Mouse (Mus musculus): ENCODE results near the gene Abhd17c. TPM values are rescaled to one million over a fixed set of nuclear protein-coding genes. Genes with fewer than 3 reads are reported as not detected.

Abhd17c gene
- polyA plus RNA-seq, 1 experiment from 2014 or later = 12.3 TPM

DNA sequence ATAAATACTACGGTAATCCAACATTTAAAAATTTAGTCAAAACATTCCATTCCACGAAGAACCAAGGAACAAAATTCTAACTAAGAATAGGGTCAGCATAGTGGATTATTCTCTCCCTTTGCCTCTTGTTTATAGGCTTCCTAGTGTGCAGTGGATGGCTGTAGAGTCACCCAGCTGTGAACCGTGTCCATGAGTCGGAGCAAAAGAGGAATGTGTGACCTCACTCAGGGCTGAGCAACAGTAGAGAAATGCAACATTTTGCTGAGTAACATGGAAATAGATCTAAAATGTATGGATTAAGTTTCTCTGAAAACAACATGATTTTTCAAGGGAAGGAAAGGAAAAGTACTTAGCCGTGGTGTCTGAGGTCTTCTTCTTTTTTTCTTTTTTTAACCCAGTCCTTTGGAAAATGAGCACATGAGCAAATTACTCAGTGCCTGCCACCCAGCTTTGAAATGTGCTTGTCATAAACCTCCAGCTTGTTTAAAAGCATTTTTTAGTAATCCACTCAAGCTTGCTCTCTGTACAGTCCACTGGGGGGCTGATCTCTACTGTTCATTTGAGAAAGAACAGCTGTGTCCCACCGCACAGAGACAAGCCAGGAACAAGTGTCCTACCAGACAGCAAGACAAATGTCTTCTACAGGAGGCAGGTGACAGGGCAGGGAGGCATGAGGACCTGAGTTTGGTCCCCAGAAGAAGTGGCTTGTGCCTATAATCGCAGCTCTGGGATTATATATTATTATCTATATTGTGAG lies 74.3 kb downstream of the Abhd17c start:
- DNase-seq (ENCODE audit: extremely low spot score, low spot score) = no peak
- H3K9me3 ChIP-seq = no peaks in the 10 kb centered on the region
- H3K27ac ChIP-seq = no peak overlapping the region
- peaks cover 6% of the 10 kb centered on the region; the same call in 1 of the 2 replicates for H3K4me1 ChIP-seq
- H3K27me3 ChIP-seq (ENCODE audit: poor library complexity, severe bottlenecking) = no peaks in the 10 kb centered on the region
- H3K4me3 ChIP-seq = no peak overlapping the region
- 84% methylated on average over 7 of the region's 7 CpGs for WGBS
- no peaks in the 10 kb centered on the region for H3K36me3 ChIP-seq (replicated peaks)

DNA sequence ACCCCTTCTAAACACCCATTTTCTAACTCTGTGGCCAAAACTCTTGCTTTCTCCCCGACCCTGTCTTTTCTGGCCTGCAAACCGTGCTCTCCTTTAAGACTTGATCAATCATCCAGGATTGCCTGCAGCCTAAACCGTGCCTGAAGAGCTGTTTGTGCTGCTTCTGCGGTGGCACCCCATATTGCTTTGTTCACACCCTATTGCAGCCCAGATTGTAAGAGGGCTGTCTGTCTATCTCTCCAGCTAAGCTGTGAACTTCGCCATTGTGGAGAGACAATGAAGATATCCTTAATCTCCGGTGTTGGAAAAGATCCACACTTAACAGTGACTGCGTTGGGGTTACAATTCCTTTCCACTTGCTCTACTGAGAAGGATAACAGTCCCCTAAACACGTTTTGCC lies 77.4 kb downstream of the Abhd17c start:
- H3K4me3 ChIP-seq = no peak overlapping the region
- WGBS = 76% methylated on average over 8 of the region's 8 CpGs
- no peaks in the 10 kb centered on the region for H3K9me3 ChIP-seq
- H3K36me3 ChIP-seq (replicated peaks) = no peaks in the 10 kb centered on the region
- DNase-seq (ENCODE audit: extremely low spot score, low spot score) = no peak
- peaks cover 2% of the 10 kb centered on the region; the same call in 1 of the 2 replicates for H3K4me1 ChIP-seq
- H3K27me3 ChIP-seq (ENCODE audit: poor library complexity, severe bottlenecking) = no peaks in the 10 kb centered on the region
- no peak overlapping the region for H3K27ac ChIP-seq

DNA sequence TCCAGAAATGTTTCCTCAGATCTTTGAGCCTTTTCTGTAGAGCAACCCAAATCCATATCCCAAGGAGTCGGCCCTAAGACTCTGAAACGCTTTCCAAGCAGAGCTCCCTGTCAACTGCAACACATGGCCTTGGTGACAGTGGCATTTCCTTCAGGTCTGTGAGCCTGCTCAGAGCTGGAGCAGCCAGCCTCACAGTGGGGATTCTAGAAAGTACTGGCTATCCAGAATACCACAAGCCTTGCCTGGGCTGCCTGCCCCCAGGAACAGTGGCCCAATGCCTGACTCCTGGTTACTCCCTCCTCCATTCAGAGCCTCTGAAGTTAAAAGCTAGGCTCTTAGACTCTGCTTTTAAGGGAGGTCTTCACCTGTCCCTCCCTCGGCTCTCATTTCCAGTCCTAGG lies 77.8 kb downstream of the Abhd17c start:
- no peaks in the 10 kb centered on the region for H3K27me3 ChIP-seq (ENCODE audit: poor library complexity, severe bottlenecking)
- H3K4me1 ChIP-seq = no peaks in the 10 kb centered on the region
- no peaks in the 10 kb centered on the region for H3K36me3 ChIP-seq (replicated peaks)
- WGBS = 94% methylated on average over 3 of the region's 3 CpGs
- H3K9me3 ChIP-seq = no peaks in the 10 kb centered on the region
- no peak overlapping the region for H3K27ac ChIP-seq
- no peak for DNase-seq (ENCODE audit: extremely low spot score, low spot score)
- H3K4me3 ChIP-seq = no peak overlapping the region

DNA sequence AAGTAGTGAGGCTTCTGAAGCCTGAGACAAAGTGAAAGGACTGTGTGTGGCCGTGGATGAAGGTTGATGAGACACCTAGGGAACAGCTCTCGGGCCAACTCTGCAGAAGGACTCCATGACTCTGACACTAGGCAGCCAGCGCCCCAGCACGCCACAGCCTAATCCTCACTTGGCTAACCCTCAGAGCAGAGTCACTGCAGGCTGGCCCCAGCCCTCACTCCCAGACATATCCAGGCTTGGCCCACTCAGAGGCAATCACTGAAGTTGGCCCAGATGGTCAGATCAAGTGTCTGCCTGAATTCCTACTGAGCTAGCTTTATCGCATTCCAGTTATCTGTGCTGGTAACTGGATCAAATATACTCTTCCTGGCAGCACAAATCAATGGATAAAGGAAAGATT lies 82.8 kb downstream of the Abhd17c start:
- no peak overlapping the region for H3K27ac ChIP-seq
- no peak overlapping the region for H3K4me3 ChIP-seq
- H3K27me3 ChIP-seq (ENCODE audit: poor library complexity, severe bottlenecking) = no peaks in the 10 kb centered on the region
- 88% methylated on average over 5 of the region's 5 CpGs for WGBS
- no peaks in the 10 kb centered on the region for H3K4me1 ChIP-seq
- H3K9me3 ChIP-seq = no peaks in the 10 kb centered on the region
- H3K36me3 ChIP-seq (replicated peaks) = no peaks in the 10 kb centered on the region
- DNase-seq (ENCODE audit: extremely low spot score, low spot score) = no peak

DNA sequence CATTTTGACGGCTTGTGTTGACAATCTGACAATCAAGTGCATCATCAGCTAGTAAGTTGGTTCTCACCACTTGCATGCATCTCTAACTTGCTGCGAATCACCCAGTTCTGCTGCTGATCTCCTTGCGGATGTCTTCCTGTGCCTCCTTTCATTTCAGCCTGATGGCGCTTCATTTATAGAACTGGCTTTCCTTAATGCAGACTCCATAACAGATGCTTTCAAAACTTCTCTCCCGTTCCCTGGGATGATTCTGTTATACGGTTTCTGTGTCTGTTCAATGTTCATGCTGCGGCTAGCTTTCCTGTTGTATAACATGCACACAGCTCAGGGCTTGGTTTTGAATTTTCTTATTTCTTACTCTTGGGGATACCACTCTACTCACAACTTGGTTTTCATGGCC lies 91.9 kb downstream of the Abhd17c start:
- no peaks in the 10 kb centered on the region for H3K4me1 ChIP-seq
- WGBS = 93% methylated on average over 7 of the region's 7 CpGs
- no peaks in the 10 kb centered on the region for H3K27me3 ChIP-seq (ENCODE audit: poor library complexity, severe bottlenecking)
- no peaks in the 10 kb centered on the region for H3K9me3 ChIP-seq
- H3K27ac ChIP-seq = no peak overlapping the region
- H3K4me3 ChIP-seq = no peak overlapping the region
- no peaks in the 10 kb centered on the region for H3K36me3 ChIP-seq (replicated peaks)
- DNase-seq (ENCODE audit: extremely low spot score, low spot score) = no peak

Other genes with a start within 250 kb of the Abhd17c start
- 0.12 and 0.14 TPM in 2 replicates for gene Cemip, start 65.4 kb downstream of the Abhd17c start, polyA plus RNA-seq (2016; fragmentation: Nextera tagmentation; extraction: Ambion mirVana)